Mouse (Mus musculus) midbrain, embryonic 14.5 days (tissue): ENCODE results near the gene Tmem205. TPM values are rescaled to one million over a fixed set of nuclear protein-coding genes. Genes with fewer than 3 reads are reported as not detected.

ENCODE experiments used
- ATAC-seq: fragments of 200-750 bp; cut with Nextera tagmentation; 2 replicates; pipeline ENCODE4 v1.8.0; 2017; ENCODE audit warnings: moderate number of reproducible peaks, moderate library complexity; ENCODE audit not compliant: low FRiP score, low TSS enrichment
- DNase-seq: peaks from one replicate; pipeline ENCODE4 v3.0.0-alpha.2; 2015
- H3K27ac ChIP-seq: fragments of 300-500 bp; sonication (generic); replicated peaks from 2 replicates; pipeline ENCODE4 v1.5.1; 2014; ENCODE audit warnings: mild to moderate bottlenecking, low read depth, low read length, moderate library complexity
- H3K27me3 ChIP-seq: fragments of 300-500 bp; sonication (generic); 2 replicates; pipeline ENCODE4 v1.6.1; 2014; ENCODE audit warnings: low read length, control low read depth, mixed read lengths; ENCODE audit not compliant: control insufficient read depth, insufficient read depth
- H3K36me3 ChIP-seq: fragments of 300-500 bp; sonication (generic); 2 replicates; pipeline ENCODE4 v1.6.1; 2014; ENCODE audit warnings: low read length, control low read depth; ENCODE audit not compliant: control insufficient read depth, insufficient read depth
- H3K4me1 ChIP-seq: fragments of 300-500 bp; sonication (generic); 2 replicates; pipeline ENCODE4 v1.6.1; 2014; ENCODE audit warnings: mild to moderate bottlenecking, antibody characterized with exemption, low read length, control low read depth; ENCODE audit not compliant: control insufficient read depth, insufficient read depth
- H3K4me2 ChIP-seq: fragments of 300-500 bp; sonication (generic); 2 replicates; pipeline ENCODE4 v1.6.1; 2014; ENCODE audit warnings: mild to moderate bottlenecking, low read length, moderate library complexity
- H3K4me3 ChIP-seq: fragments of 300-500 bp; sonication (generic); replicated peaks from 2 replicates; pipeline ENCODE4 v1.5.1; 2014; ENCODE audit warnings: low read depth, low read length
- H3K9ac ChIP-seq: fragments of 300-500 bp; sonication (generic); replicated peaks from 2 replicates; pipeline ENCODE4 v1.6.1; 2014; ENCODE audit warnings: mild to moderate bottlenecking, low read length, moderate library complexity
- H3K9me3 ChIP-seq: fragments of 300-500 bp; sonication (generic); 2 replicates; pipeline ENCODE4 v1.6.1; 2016; ENCODE audit warnings: low read length, control low read depth, mixed read lengths; ENCODE audit not compliant: control insufficient read depth
- WGBS: fragments of 180-500 bp; shearing (Covaris S2); extraction: QIAGEN DNeasy Blood & Tissue Kit; methylation state at CpG from one replicate; pipeline ENCODE4 v1.1.7; 2014; 5-methylcytosine and 5-hydroxymethylcytosine counted together
- polyA plus RNA-seq: library from polyadenylated mRNA; unstranded; fragments of >200 nt; fragmentation: Nextera tagmentation; extraction: Ambion mirVana; gene quantifications from 2 replicates; pipeline ENCODE4 v1.2.1, GENCODE M21; 2014

Tmem205 gene
- 42.2 and 51.8 TPM in 2 replicates for polyA plus RNA-seq

DNA sequence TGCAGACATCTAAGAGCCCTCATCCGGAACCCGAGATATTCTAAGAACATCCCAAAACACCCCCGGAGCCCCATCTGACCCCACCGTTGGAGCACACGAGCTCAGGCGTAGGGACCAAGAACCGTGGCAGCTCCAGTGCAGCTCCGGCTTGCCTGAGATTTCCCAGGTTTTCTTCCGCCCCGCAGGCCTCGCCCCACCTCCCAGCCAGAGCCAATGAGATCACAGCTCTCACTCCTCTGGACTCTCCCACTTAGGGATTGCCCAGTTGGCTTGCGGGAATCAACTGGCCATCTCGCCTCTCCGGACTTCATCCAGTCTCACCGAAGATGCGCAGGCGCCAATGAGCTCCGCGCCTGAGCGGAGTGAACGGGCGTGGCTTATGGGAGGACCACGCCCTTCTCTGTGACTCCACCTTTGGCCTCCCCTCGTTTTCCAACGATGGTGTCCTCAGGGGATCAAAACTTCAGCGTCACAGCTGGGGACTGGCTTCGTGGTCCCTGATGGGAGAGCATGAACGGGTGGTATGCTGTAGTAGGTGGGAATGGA is at the start of gene Tmem205, which contains the start of gene Ccdc159:
Gene Tmem205 (minus strand): TSS at position 349 of the 546 bp plus-strand sequence.
Gene Ccdc159 (plus strand): TSS at position 264 of the 546 bp plus-strand sequence.
- WGBS: under 1% methylated on average over 28 of the region's 28 CpGs
- H3K9ac ChIP-seq: peak within 1 kb of the TSS; percentile 59
- H3K4me3 ChIP-seq: peak within 1 kb of the TSS; percentile 48
- H3K9me3 ChIP-seq: no peaks in the 10 kb centered on the region
- ATAC-seq (peak; percentile 97), DNase-seq (peak; percentile 95)
- H3K4me1 ChIP-seq: peaks cover 11% of the 10 kb centered on the region
- no peaks in the 10 kb centered on the region for H3K27me3 ChIP-seq
- peak within 1 kb of the TSS; percentile 66; the same call in 1 of the 2 replicates for H3K27ac ChIP-seq
- H3K4me2 ChIP-seq: peak within 1 kb of the TSS; percentile 65
- 0 out of 2 replicates have a peak, but pooled peaks cover 5% of the 10 kb centered on the region for H3K36me3 ChIP-seq

DNA sequence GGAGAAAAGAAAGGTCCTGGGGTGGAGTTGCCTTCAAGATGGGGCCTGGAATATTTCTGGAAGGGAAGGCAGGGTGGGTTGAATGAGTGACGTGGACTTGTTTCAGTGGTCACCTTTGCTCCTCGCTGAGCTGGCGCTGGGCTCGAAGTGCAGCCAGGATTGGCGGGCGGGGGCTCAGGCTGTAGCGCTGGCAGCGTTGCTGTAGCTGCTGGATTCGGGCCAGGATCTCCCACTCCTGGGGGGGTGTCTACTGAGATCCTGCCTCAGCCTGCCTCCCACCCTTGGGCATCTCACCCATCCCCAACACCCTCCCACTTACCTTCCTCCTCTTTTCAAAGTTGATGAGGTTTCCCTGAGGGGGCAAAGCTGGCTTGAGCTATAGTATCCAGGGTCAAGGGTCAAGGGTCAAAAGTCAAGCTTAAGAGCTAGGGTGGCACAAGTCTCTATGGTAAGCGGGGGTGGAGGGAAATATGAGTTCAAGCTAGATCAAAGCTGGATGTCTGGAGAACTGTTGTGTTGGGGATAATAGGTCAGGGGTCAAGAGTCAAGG is 49.3 kb upstream of the Tmem205 start:
- 89% methylated on average over 10 of the region's 10 CpGs for WGBS
- H3K9me3 ChIP-seq: no peaks in the 10 kb centered on the region
- H3K4me2 ChIP-seq: no peak overlapping the region
- H3K4me1 ChIP-seq: no peaks in the 10 kb centered on the region
- H3K27me3 ChIP-seq: no peaks in the 10 kb centered on the region
- ATAC-seq: no peak
- no peak for DNase-seq
- H3K4me3 ChIP-seq: no peak overlapping the region
- H3K36me3 ChIP-seq: no peaks in the 10 kb centered on the region
- no peak overlapping the region for H3K9ac ChIP-seq
- H3K27ac ChIP-seq: no peak overlapping the region

DNA sequence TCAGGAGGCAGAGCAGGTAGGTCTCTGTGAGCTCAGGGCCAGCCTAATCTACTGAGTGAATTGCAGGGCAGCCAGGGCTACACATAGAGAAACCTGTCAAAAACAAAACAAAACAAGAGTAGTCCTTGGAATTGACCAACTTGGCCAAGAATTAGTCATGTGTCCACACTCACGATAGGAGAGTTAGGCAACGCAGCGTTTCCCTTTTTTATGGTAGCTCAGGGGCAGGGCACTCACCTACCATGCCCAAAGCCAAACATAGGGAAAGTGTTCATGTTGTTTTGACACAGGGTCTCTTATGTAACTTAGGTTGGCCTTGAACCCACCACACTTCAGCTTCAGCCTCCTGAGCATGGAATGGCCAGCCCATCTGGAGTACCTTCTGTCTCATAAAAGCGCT is 41.9 kb upstream of the Tmem205 start:
- 94% methylated on average over 4 of the region's 4 CpGs for WGBS
- Histone ChIP-seq H3K9me3 (no peaks in the 10 kb centered on the region), H3K27ac (no peak overlapping the region), H3K27me3 (no peaks in the 10 kb centered on the region), H3K36me3 (no peaks in the 10 kb centered on the region), H3K4me2 (no peak overlapping the region), H3K9ac (no peak overlapping the region), H3K4me3 (no peak overlapping the region), H3K4me1 (no peaks in the 10 kb centered on the region)
- no peak for DNase-seq
- ATAC-seq: no peak

DNA sequence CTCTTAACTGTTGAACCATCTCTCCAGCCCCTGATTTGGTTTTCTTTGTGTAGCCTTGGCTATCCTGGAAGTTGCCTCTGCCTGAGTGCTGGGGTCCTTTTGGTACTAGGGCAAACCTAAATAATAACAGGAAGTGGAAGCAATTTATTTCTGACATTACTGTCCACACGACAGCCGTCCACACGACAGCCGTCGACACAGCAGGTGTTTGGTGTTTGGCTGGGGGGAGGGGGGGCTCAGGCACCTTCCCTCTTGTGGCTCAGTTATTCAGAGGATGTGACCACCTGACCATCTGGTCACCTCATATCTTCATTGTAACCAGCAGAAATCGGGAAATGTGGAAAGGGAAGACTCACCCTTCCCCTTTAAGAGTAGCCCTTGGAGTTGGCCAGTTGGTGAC is 41.5 kb upstream of the Tmem205 start:
- no peak overlapping the region for H3K9ac ChIP-seq
- no peaks in the 10 kb centered on the region for H3K9me3 ChIP-seq
- H3K4me1 ChIP-seq: no peaks in the 10 kb centered on the region
- no peaks in the 10 kb centered on the region for H3K36me3 ChIP-seq
- no peak overlapping the region for H3K4me2 ChIP-seq
- DNase-seq (no peak), ATAC-seq (no peak)
- WGBS: 79% methylated on average over 6 of the region's 6 CpGs
- no peak overlapping the region for H3K4me3 ChIP-seq
- H3K27me3 ChIP-seq: no peaks in the 10 kb centered on the region
- H3K27ac ChIP-seq: no peak overlapping the region

DNA sequence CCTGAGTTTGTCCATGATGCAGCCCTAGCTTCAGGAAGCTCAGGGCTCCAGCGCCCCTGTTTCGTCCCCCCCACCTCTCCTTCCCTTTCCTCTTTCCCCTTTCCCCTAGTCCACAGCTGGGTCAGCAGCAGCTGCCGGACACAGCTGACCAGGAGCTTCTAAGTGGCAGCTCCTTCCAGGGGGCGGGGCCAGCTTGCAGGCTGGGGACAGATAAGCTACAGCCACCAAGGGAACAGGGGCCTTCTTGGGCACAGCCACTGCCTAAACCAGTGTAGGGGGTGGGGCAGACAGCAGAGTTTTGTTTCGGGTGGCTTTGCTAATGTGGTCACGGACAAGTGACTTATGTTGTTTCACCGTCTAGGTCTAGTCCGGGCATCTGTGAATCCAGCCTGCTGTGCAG is 36.1 kb upstream of the Tmem205 start, which contains the start of gene Epor:
Gene Epor (minus strand): TSS at position 90 of the 400 bp plus-strand sequence.
- H3K27ac ChIP-seq: no peak within 1 kb of the TSS
- H3K36me3 ChIP-seq: no peaks in the 10 kb centered on the region
- WGBS: 10% methylated on average over 8 of the region's 8 CpGs
- H3K9ac ChIP-seq: peak within 1 kb of the TSS; percentile 34; the same call in 1 of the 2 replicates
- H3K9me3 ChIP-seq: no peaks in the 10 kb centered on the region
- no peak for DNase-seq
- ATAC-seq: no peak
- peaks cover 43% of the 10 kb centered on the region for H3K27me3 ChIP-seq
- peak within 1 kb of the TSS; percentile 32 for H3K4me3 ChIP-seq
- H3K4me2 ChIP-seq: peak within 1 kb of the TSS; percentile 55
- H3K4me1 ChIP-seq: peaks cover 14% of the 10 kb centered on the region

DNA sequence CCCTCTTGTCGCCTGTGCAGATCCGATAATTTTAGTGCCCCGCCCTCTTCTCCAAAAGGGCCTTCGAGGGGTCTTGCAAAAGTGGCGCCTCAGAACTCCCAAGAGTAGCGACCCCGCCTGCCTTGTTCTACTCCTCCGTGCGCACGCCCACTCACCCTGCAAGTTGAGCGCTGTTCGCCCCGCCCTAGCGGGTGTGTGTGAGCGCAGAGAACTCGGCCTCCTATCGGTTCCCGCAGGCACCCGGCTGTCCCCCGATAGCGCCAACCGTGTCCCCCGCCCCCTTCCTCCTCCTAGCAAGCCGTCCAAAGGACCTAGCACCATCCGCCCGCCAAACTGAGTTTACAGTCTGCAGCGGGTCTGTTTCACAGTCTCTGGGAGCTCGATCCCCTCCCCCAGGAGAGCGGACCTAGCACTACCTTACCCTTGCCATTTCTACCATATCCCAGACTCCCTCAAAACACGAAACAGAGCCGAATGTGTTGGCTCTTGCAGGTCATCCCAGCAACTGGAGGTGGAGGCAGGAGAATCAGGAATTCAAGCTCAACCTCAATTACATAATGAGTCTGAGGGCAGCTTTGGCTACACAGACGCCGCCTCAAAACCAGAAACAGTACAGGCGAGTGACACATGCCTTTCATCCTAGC is 35.2 kb upstream of the Tmem205 start:
- peaks cover 14% of the 10 kb centered on the region for H3K4me1 ChIP-seq
- H3K27me3 ChIP-seq: peaks cover 43% of the 10 kb centered on the region
- H3K4me2 ChIP-seq: peak overlapping the region; percentile 55
- H3K27ac ChIP-seq: no peak overlapping the region
- peak overlapping the region; percentile 32 for H3K4me3 ChIP-seq
- DNase-seq (peak; percentile 75), ATAC-seq (peak; percentile 54; the same call in 1 of the 2 replicates)
- H3K9me3 ChIP-seq: no peaks in the 10 kb centered on the region
- H3K9ac ChIP-seq: peak overlapping the region; percentile 34; the same call in 1 of the 2 replicates
- no peaks in the 10 kb centered on the region for H3K36me3 ChIP-seq
- WGBS: 4% methylated on average over 34 of the region's 34 CpGs

- WGBS: 0% methylated on average over 15 of the region's 15 CpGs
- Histone ChIP-seq H3K9ac (peak overlapping the region; percentile 34; the same call in 1 of the 2 replicates), H3K4me1 (peaks cover 14% of the 10 kb centered on the region), H3K27me3 (peaks cover 43% of the 10 kb centered on the region), H3K4me2 (peak overlapping the region; percentile 55), H3K36me3 (no peaks in the 10 kb centered on the region), H3K9me3 (no peaks in the 10 kb centered on the region), H3K4me3 (peak overlapping the region; percentile 32), H3K27ac (no peak overlapping the region)
- DNase-seq (no peak), ATAC-seq (no peak)
Observed at GRCm38 (mm10) chr9:21962010-21962409, 34.7 kb upstream of the Tmem205 start.

DNA sequence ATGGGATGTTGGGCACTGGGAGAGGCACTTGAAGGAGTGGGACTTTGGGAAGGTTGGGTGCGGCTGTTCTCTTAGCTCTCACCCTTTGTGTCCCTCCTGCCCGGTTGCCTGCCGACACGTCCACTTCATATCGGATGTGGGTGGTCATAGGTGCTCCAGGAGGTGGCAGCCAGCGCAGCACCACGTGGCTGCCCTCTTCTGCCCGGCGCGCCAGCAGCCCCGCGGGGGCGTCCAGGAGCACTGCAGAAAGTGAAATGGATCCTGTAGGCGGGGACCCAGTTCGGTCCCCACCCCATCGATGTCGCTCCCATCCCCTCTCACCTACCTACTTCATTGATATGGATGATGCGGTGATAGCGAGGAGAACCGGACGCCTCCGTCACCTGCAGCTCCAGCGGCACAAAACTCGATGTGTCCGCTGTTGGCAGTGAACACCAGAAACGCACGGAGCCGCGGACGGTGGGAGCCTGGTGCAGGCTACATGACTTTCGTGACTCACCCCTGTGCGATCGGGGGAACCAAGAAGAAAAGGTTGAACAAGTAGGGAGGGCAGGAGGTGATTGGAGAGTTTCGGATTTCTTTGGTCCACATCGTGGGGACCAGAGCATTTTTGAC is 34.1 kb upstream of the Tmem205 start:
- Histone ChIP-seq H3K4me2 (peak overlapping the region; percentile 55), H3K27ac (no peak overlapping the region), H3K9me3 (no peaks in the 10 kb centered on the region), H3K27me3 (peaks cover 43% of the 10 kb centered on the region), H3K9ac (peak overlapping the region; percentile 34; the same call in 1 of the 2 replicates), H3K36me3 (no peaks in the 10 kb centered on the region), H3K4me3 (peak overlapping the region; percentile 32), H3K4me1 (peaks cover 17% of the 10 kb centered on the region)
- DNase-seq: no peak
- 1% methylated on average over 35 of the region's 35 CpGs for WGBS
- no peak for ATAC-seq
